Mouse (Mus musculus): Measurements from ENCODE around the gene Myo1d. TPM values are rescaled to one million over a fixed set of nuclear protein-coding genes. Genes with fewer than 3 reads are reported as not detected.

The Myo1d gene
- polyA plus RNA-seq, 2 experiments, result 3.3 to 7.5 TPM

GRCm38 (mm10) chr11:80622233-80623037, 157.4 kb downstream of the Myo1d start:
- 40% methylated on average over 11 of the region's 11 CpGs for WGBS (ENCODE audit: insufficient replicate concordance)
- DNase-seq (ENCODE audit: low read depth in 3 of 3, low spot score in 3 of 3), result no peak
- TF ChIP-seq CTCF (IDR thresholded peaks at IDR 0.05; ENCODE audit: low read depth) (no peak), EP300 (IDR thresholded peaks at IDR 0.05; ENCODE audit: low read depth) (no peak)

DNA sequence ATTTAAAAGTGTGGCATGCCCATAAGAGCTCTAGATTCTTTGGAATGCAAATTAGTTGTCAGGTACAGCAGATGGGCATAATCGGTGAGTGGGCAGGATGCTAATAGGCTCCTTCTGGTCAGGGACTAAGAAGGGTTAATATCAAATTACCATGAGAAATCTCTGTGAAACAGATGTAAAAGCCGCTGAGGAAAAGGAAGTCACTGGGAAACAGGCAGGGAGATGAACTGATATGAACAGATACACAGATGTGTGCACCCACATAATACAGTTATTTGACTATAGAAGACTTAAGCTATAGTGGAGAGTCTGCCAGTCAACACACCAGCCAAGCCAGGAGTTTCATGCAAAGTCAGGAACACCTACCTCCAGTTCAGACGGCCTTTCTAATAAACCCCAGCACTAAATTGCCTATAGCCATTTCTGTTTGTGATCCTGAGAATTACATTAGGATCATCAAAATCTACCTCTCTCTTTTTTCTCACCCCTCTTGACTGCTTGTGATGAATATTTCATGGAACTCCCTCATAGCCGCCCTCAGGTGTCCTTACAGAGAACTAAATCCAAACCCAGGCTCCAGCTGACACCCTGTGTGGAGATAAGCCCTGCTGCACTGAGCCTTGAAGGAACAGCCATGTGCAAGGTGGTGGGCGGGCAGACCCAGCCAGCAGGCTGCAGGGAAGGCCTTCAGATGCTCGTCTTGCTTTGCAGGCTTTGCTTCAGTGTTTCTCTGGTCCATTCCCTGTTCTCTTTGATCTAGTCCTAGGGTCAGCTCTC, 164.7 kb downstream of the Myo1d start:
- DNase-seq (ENCODE audit: low read depth in 3 of 3, low spot score in 3 of 3) (no peak), ATAC-seq (ENCODE audit: insufficient read depth) (no peak)
- Histone ChIP-seq H3K27ac (no peak overlapping the region), H3K9me3 (ENCODE audit: control insufficient read depth, low read length) (no peaks in the 10 kb centered on the region), H3K36me3 (replicated peaks; ENCODE audit: control insufficient read depth, insufficient read depth, low read depth) (no peaks in the 10 kb centered on the region), H3K4me1 (replicated peaks; ENCODE audit: control insufficient read depth in 2 of 2, insufficient read depth in 2 of 2, low read length in 1 of 2) (no peaks in the 10 kb centered on the region), H3K9ac (replicated peaks) (no peak overlapping the region), H3K4me2 (ENCODE audit: low read depth) (no peak overlapping the region), H3K4me3 (ENCODE audit: insufficient read depth in 1 of 2, low read depth in 2 of 2, low read length in 2 of 2) (no peak overlapping the region), H3K27me3 (ENCODE audit: control insufficient read depth, insufficient read depth, low read length) (no peaks in the 10 kb centered on the region)
- TF ChIP-seq EP300 (IDR thresholded peaks at IDR 0.05; ENCODE audit: low read depth), result no peak
- 28% methylated on average over 6 of the region's 6 CpGs for WGBS (ENCODE audit: insufficient replicate concordance)

More at GRCm38 (mm10) chr11:80622233-80623037, 157.4 kb downstream of the Myo1d start:
- Histone ChIP-seq H3K27ac (no peak overlapping the region), H3K9me3 (ENCODE audit: control insufficient read depth, low read length) (no peaks in the 10 kb centered on the region), H3K36me3 (replicated peaks; ENCODE audit: control insufficient read depth, insufficient read depth, low read depth) (no peaks in the 10 kb centered on the region), H3K9ac (replicated peaks) (no peak overlapping the region), H3K27me3 (ENCODE audit: control insufficient read depth, insufficient read depth, low read length) (no peaks in the 10 kb centered on the region), H3K4me2 (ENCODE audit: low read depth) (no peak overlapping the region), H3K4me3 (ENCODE audit: insufficient read depth in 1 of 2, low read depth in 2 of 2, low read length in 2 of 2) (no peak overlapping the region), H3K4me1 (replicated peaks; ENCODE audit: control insufficient read depth in 2 of 2, insufficient read depth in 2 of 2, low read length in 1 of 2) (no peaks in the 10 kb centered on the region)
- no peak for ATAC-seq (ENCODE audit: insufficient read depth)

GRCm38 (mm10) chr11:80614418-80614817, 165.4 kb downstream of the Myo1d start:
- Histone ChIP-seq H3K27me3 (ENCODE audit: control insufficient read depth, insufficient read depth, low read length) (no peaks in the 10 kb centered on the region), H3K36me3 (replicated peaks; ENCODE audit: control insufficient read depth, insufficient read depth, low read depth) (no peaks in the 10 kb centered on the region), H3K27ac (no peak overlapping the region), H3K9ac (replicated peaks) (no peak overlapping the region), H3K4me2 (ENCODE audit: low read depth) (no peak overlapping the region), H3K4me3 (ENCODE audit: insufficient read depth in 1 of 2, low read depth in 2 of 2, low read length in 2 of 2) (no peak overlapping the region), H3K9me3 (ENCODE audit: control insufficient read depth, low read length) (no peaks in the 10 kb centered on the region), H3K4me1 (replicated peaks; ENCODE audit: control insufficient read depth in 2 of 2, insufficient read depth in 2 of 2, low read length in 1 of 2) (no peaks in the 10 kb centered on the region)
- ATAC-seq (ENCODE audit: insufficient read depth) (no peak), DNase-seq (ENCODE audit: low read depth in 3 of 3, low spot score in 3 of 3) (peak in 1 of 3 experiments; percentile 4)
- WGBS (ENCODE audit: insufficient replicate concordance), result 32% methylated on average over 5 of the region's 5 CpGs
- TF ChIP-seq EP300 (IDR thresholded peaks at IDR 0.05; ENCODE audit: low read depth) (no peak), CTCF (IDR thresholded peaks at IDR 0.05; ENCODE audit: low read depth) (peak; percentile 56)

- no peaks in the 10 kb centered on the region for H3K27me3 ChIP-seq (ENCODE audit: control insufficient read depth, insufficient read depth, low read length)
- no peak overlapping the region for H3K4me3 ChIP-seq (ENCODE audit: insufficient read depth in 1 of 2, low read depth in 2 of 2, low read length in 2 of 2)
- H3K36me3 ChIP-seq (replicated peaks; ENCODE audit: control insufficient read depth, insufficient read depth, low read depth), result no peaks in the 10 kb centered on the region
- H3K4me1 ChIP-seq (replicated peaks; ENCODE audit: control insufficient read depth in 2 of 2, insufficient read depth in 2 of 2, low read length in 1 of 2), result no peaks in the 10 kb centered on the region
- H3K9me3 ChIP-seq (ENCODE audit: control insufficient read depth, low read length), result no peaks in the 10 kb centered on the region
- H3K27ac ChIP-seq, result no peak overlapping the region
- no peak overlapping the region for H3K9ac ChIP-seq (replicated peaks)
- TF ChIP-seq CTCF (IDR thresholded peaks at IDR 0.05; ENCODE audit: low read depth) (no peak), EP300 (IDR thresholded peaks at IDR 0.05; ENCODE audit: low read depth) (no peak)
- ATAC-seq (ENCODE audit: insufficient read depth) (no peak), DNase-seq (ENCODE audit: low read depth in 3 of 3, low spot score in 3 of 3) (no peak)
- 7% methylated on average over 6 of the region's 6 CpGs for WGBS (ENCODE audit: insufficient replicate concordance)
- H3K4me2 ChIP-seq (ENCODE audit: low read depth), result no peak overlapping the region
These were observed 166.3 kb downstream of the Myo1d start for GRCm38 (mm10) chr11:80613534-80613933.

All from liver, embryonic 14.5 days (tissue).